Mouse (Mus musculus) G1E (cell line): Measurements from ENCODE around the gene Atp6v1f.

Experiments
- CTCF ChIP-seq: IDR thresholded peaks from 2 replicates; pipeline ENCODE4 v1.5.1; 2012; ENCODE audit warnings: low read depth, low read length, inconsistent platforms, mixed read lengths
- GATA1 ChIP-seq: IDR thresholded peaks from 2 replicates; pipeline ENCODE4 v1.6.1; 2012; ENCODE audit warnings: borderline replicate concordance, low read length, inconsistent platforms, mixed read lengths
- GATA2 ChIP-seq: IDR thresholded peaks from 2 replicates; pipeline ENCODE4 v1.6.1; 2012; ENCODE audit warnings: low read depth, low read length, inconsistent platforms, borderline replicate concordance
- POLR2AphosphoS5 ChIP-seq: IDR thresholded peaks from 2 replicates; pipeline ENCODE4 v1.6.1; 2012; ENCODE audit warnings: low read depth, low read length, inconsistent platforms; ENCODE audit not compliant: insufficient replicate concordance
- TAL1 ChIP-seq: conservative IDR thresholded peaks from 2 replicates; pipeline ENCODE4 v1.6.1; 2012; ENCODE audit warnings: low read depth, low read length, inconsistent platforms, mixed read lengths

- TF ChIP-seq CTCF (no peak), TAL1 (no peak), GATA1 (no peak), POLR2AphosphoS5 (no peak), GATA2 (no peak)
Observed at GRCm38 (mm10) chr6:29449858-29450257, 17.7 kb upstream of the Atp6v1f start.
